Mouse (Mus musculus) MEL (cell line): ENCODE data around the gene Cdc42bpb. TPM values are rescaled to one million over a fixed set of nuclear protein-coding genes. Genes with fewer than 3 reads are reported as not detected.

Experiments
- DNase-seq: peaks from one replicate; pipeline ENCODE4 v3.0.0; 2011; ENCODE audit warnings: low read depth, low spot score
- H3K27ac ChIP-seq: 2 replicates; pipeline ENCODE4 v1.5.1; 2012; ENCODE audit warnings: low read depth, mild to moderate bottlenecking, control low read depth, low read length, moderate library complexity; ENCODE audit not compliant: control insufficient read depth
- H3K27me3 ChIP-seq, 2 experiments: fragments of 150-350 bp in 1 of 2; sonication (generic) in 1 of 2; 2 replicates each; pipeline ENCODE4 v1.6.1; 2012; ENCODE audit warnings: low read length in 2 of 2, mild to moderate bottlenecking in 2 of 2, improper control_type of control experiment in 1 of 2, moderate library complexity in 1 of 2; ENCODE audit not compliant: insufficient read depth in 2 of 2, control insufficient read depth in 1 of 2
- H3K36me3 ChIP-seq, 2 experiments: 2 replicates each; pipeline ENCODE4 v1.6.1; 2012 to 2014; ENCODE audit warnings: low read length in 2 of 2, improper control_type of control experiment in 1 of 2, inconsistent platforms in 1 of 2, mild to moderate bottlenecking in 1 of 2; ENCODE audit not compliant: insufficient read depth in 2 of 2, control insufficient read depth in 1 of 2
- H3K4me1 ChIP-seq, 2 experiments: fragments of 150-350 bp in 1 of 2; sonication (generic) in 1 of 2; 2 replicates each; pipeline ENCODE4 v1.6.1; 2012; ENCODE audit warnings: low read length in 2 of 2, improper control_type of control experiment in 1 of 2, mild to moderate bottlenecking in 1 of 2; ENCODE audit not compliant: insufficient read depth in 2 of 2, control insufficient read depth in 1 of 2
- H3K4me3 ChIP-seq, 2 experiments: fragments of 150-350 bp in 1 of 2; sonication (generic) in 1 of 2; 2 replicates each; pipeline ENCODE4 v1.5.1; 2012; ENCODE audit warnings: low read depth in 2 of 2, low read length in 2 of 2, mild to moderate bottlenecking in 2 of 2, moderate library complexity in 2 of 2, control low read depth in 1 of 2, improper control_type of control experiment in 1 of 2; ENCODE audit not compliant: control insufficient read depth in 1 of 2, insufficient read depth in 1 of 2
- H3K79me2 ChIP-seq: 2 replicates; pipeline ENCODE4 v1.6.1; 2012; ENCODE audit warnings: mild to moderate bottlenecking, low read length, moderate library complexity; ENCODE audit not compliant: control insufficient read depth, poor library complexity, insufficient read depth
- H3K9ac ChIP-seq: 2 replicates; pipeline ENCODE4 v1.6.1; 2012; ENCODE audit warnings: low read depth, mild to moderate bottlenecking, control low read depth, low read length, moderate library complexity; ENCODE audit not compliant: control insufficient read depth, poor library complexity, severe bottlenecking
- H3K9me3 ChIP-seq: fragments of 150-350 bp; sonication (generic); replicated peaks from 2 replicates; pipeline ENCODE4 v1.6.1; 2012; ENCODE audit warnings: mild to moderate bottlenecking, low read length, improper control_type of control experiment, moderate library complexity; ENCODE audit not compliant: insufficient read depth
- BHLHE40 ChIP-seq: IDR thresholded peaks from 2 replicates; pipeline ENCODE4 v1.6.1; 2012; ENCODE audit warnings: low read depth, mild to moderate bottlenecking, inconsistent platforms, low read length, improper control_type of control experiment, borderline replicate concordance
- CHD2 ChIP-seq: IDR thresholded peaks from 2 replicates; pipeline ENCODE4 v1.6.1; 2011; ENCODE audit warnings: low read length, improper control_type of control experiment
- CTCF ChIP-seq, 3 experiments: IDR thresholded peaks in 2 of 3; conservative IDR thresholded peaks in 1 of 3; 2 replicates each; pipeline ENCODE4 v1.5.1; 2011 to 2012; ENCODE audit warnings: low read length in 3 of 3, low read depth in 2 of 3, mild to moderate bottlenecking in 2 of 3, improper control_type of control experiment in 1 of 3, inconsistent platforms in 1 of 3, mixed read lengths in 1 of 3, moderate library complexity in 1 of 3; ENCODE audit not compliant: control insufficient read depth in 1 of 3, insufficient read depth in 1 of 3, poor library complexity in 1 of 3, severe bottlenecking in 1 of 3
- MAX ChIP-seq: IDR thresholded peaks from 2 replicates; pipeline ENCODE4 v1.6.1; 2011; ENCODE audit warnings: low read length, improper control_type of control experiment
- MYB ChIP-seq: IDR thresholded peaks from 2 replicates; pipeline ENCODE4 v1.6.1; 2011; ENCODE audit warnings: mild to moderate bottlenecking, low read depth, low read length, improper control_type of control experiment
- NELFE ChIP-seq: IDR thresholded peaks from 2 replicates; pipeline ENCODE4 v1.6.1; 2011; ENCODE audit warnings: low read depth, low read length, improper control_type of control experiment
- POLR2AphosphoS5 ChIP-seq: IDR thresholded peaks from 2 replicates; pipeline ENCODE4 v1.6.1; 2012; ENCODE audit warnings: low read depth, borderline replicate concordance, mild to moderate bottlenecking, inconsistent platforms, low read length, moderate library complexity, mixed read lengths
- RAD21 ChIP-seq: IDR thresholded peaks from 2 replicates; pipeline ENCODE4 v1.6.1; 2011; ENCODE audit warnings: mild to moderate bottlenecking, low read depth, low read length, improper control_type of control experiment
- RCOR1 ChIP-seq: IDR thresholded peaks from 2 replicates; pipeline ENCODE4 v1.6.1; 2012; ENCODE audit warnings: low read depth, mild to moderate bottlenecking, inconsistent platforms, low read length, improper control_type of control experiment
- TAL1 ChIP-seq: IDR thresholded peaks from 2 replicates; pipeline ENCODE4 v1.6.1; 2012; ENCODE audit warnings: mild to moderate bottlenecking, inconsistent platforms, low read length, moderate library complexity, mixed read lengths
- TBP ChIP-seq: IDR thresholded peaks from 2 replicates; pipeline ENCODE4 v1.8.0; 2011; ENCODE audit warnings: low read depth, low read length, improper control_type of control experiment
- UBTF ChIP-seq: IDR thresholded peaks from 2 replicates; pipeline ENCODE4 v1.6.1; 2012; ENCODE audit warnings: low read depth, mild to moderate bottlenecking, inconsistent platforms, low read length, improper control_type of control experiment, moderate library complexity, borderline replicate concordance; ENCODE audit not compliant: insufficient read depth
- USF2 ChIP-seq, 2 experiments: IDR thresholded peaks; 2 replicates each; pipeline ENCODE4 v1.6.1; 2011 to 2012; ENCODE audit warnings: improper control_type of control experiment in 2 of 2, low read length in 2 of 2, borderline replicate concordance in 1 of 2, inconsistent platforms in 1 of 2, low read depth in 1 of 2, mild to moderate bottlenecking in 1 of 2; ENCODE audit not compliant: insufficient read depth in 1 of 2
- ZNF384 ChIP-seq: IDR thresholded peaks from 2 replicates; pipeline ENCODE4 v1.6.1; 2012; ENCODE audit warnings: low read depth, mild to moderate bottlenecking, inconsistent platforms, low read length, improper control_type of control experiment
- polyA plus RNA-seq, 2 experiments: library from polyadenylated mRNA; stranded (reverse) in 1 of 2; unstranded in 1 of 2; fragments of >175 nt in 1 of 2; fragments of >200 nt in 1 of 2; gene quantifications; 2 replicates each; pipeline versions ENCODE4 v1.2.1 to v1.2.4; 2012; ENCODE audit warnings: low replicate concordance in 2 of 2, low read depth in 1 of 2; ENCODE audit not compliant: insufficient read length in 2 of 2, insufficient read depth in 1 of 2, missing spikeins in 1 of 2
- total RNA-seq: library from RNA; depleted of rRNA; stranded (reverse); fragments of 300-350 nt; gene quantifications from 2 replicates; pipeline ENCODE4 v1.2.3, GENCODE M21; 2012

Cdc42bpb gene
- total and polyA plus RNA-seq, 3 experiments = not detected

GRCm38 (mm10) chr12:111354142-111354541, 23.4 kb downstream of the Cdc42bpb start:
- no peak for TF ChIP-seq CTCF (IDR thresholded peaks at IDR 0.05 in 2 of 3, conservative IDR thresholded peaks at IDR 0.05 in 1 of 3; ENCODE audit: control insufficient read depth in 1 of 3, insufficient read depth in 1 of 3, low read depth in 2 of 3, low read length in 3 of 3, poor library complexity in 1 of 3, severe bottlenecking in 1 of 3)
- TF ChIP-seq USF2 (IDR thresholded peaks at IDR 0.05; ENCODE audit: borderline replicate concordance in 1 of 2, insufficient read depth in 1 of 2, low read depth in 1 of 2, low read length in 2 of 2) = no peak
- TF ChIP-seq RAD21 = no peak
- no peak for TF ChIP-seq RCOR1

GRCm38 (mm10) chr12:111353439-111353915, 24.0 kb downstream of the Cdc42bpb start:
- no peak for DNase-seq
- Histone ChIP-seq H3K4me3 (no peak overlapping the region), H3K36me3 (no peaks in the 10 kb centered on the region), H3K27me3 (peaks cover 0 to 15% of the 10 kb centered on the region in 2 experiments), H3K27ac (no peak overlapping the region), H3K79me2 (no peaks in the 10 kb centered on the region), H3K9me3 (no peaks in the 10 kb centered on the region), H3K9ac (no peak overlapping the region), H3K4me1 (no peaks in the 10 kb centered on the region)
- no peak for TF ChIP-seq RAD21
- no peak for TF ChIP-seq NELFE
- TF ChIP-seq TBP = no peak
- TF ChIP-seq CTCF (IDR thresholded peaks at IDR 0.05 in 2 of 3, conservative IDR thresholded peaks at IDR 0.05 in 1 of 3; ENCODE audit: control insufficient read depth in 1 of 3, insufficient read depth in 1 of 3, low read depth in 2 of 3, low read length in 3 of 3, poor library complexity in 1 of 3, severe bottlenecking in 1 of 3) = no peak
- no peak for TF ChIP-seq TAL1
- TF ChIP-seq POLR2AphosphoS5 = no peak
- TF ChIP-seq MYB = no peak
- no peak for TF ChIP-seq UBTF
- TF ChIP-seq BHLHE40 = no peak
- TF ChIP-seq RCOR1 = no peak
- TF ChIP-seq MAX = no peak

More at GRCm38 (mm10) chr12:111354142-111354541, 23.4 kb downstream of the Cdc42bpb start:
- Histone ChIP-seq H3K9me3 (no peaks in the 10 kb centered on the region), H3K27ac (no peak overlapping the region), H3K4me1 (no peaks in the 10 kb centered on the region), H3K4me3 (no peak overlapping the region), H3K36me3 (no peaks in the 10 kb centered on the region), H3K27me3 (peaks cover 0 to 15% of the 10 kb centered on the region in 2 experiments), H3K9ac (no peak overlapping the region), H3K79me2 (no peaks in the 10 kb centered on the region)
- no peak for DNase-seq

GRCm38 (mm10) chr12:111353008-111353407, 24.5 kb downstream of the Cdc42bpb start:
- Histone ChIP-seq H3K4me3 (no peak overlapping the region), H3K79me2 (no peaks in the 10 kb centered on the region), H3K4me1 (no peaks in the 10 kb centered on the region), H3K9me3 (no peaks in the 10 kb centered on the region), H3K9ac (no peak overlapping the region), H3K27ac (no peak overlapping the region), H3K36me3 (no peaks in the 10 kb centered on the region), H3K27me3 (peaks cover 0 to 18% of the 10 kb centered on the region in 2 experiments)
- no peak for DNase-seq
- TF ChIP-seq CHD2 (no peak), ZNF384 (no peak)
